Mouse (Mus musculus): ENCODE data around the gene Tnfrsf11a. TPM values are rescaled to one million over a fixed set of nuclear protein-coding genes. Genes with fewer than 3 reads are reported as not detected.
A peak's percentile ranks its signal among the peaks of the same experiment; 100 is the strongest.

Gene Tnfrsf11a
- polyA plus RNA-seq, 1 experiment from 2014 or later, result 2.6 TPM

GRCm38 (mm10) chr1:105813709-105814061 is 33.2 kb downstream of the Tnfrsf11a start:
- H3K9me3 ChIP-seq (ENCODE audit: control insufficient read depth, low read depth, low read length), result no peaks in the 10 kb centered on the region
- peak overlapping the region; percentile 24; the same call in 1 of the 2 replicates for H3K4me2 ChIP-seq (replicated peaks; ENCODE audit: low read depth, low read length)
- no peaks in the 10 kb centered on the region for H3K36me3 ChIP-seq (ENCODE audit: control insufficient read depth, insufficient read depth, low read length)
- no peak overlapping the region for H3K4me3 ChIP-seq (ENCODE audit: low read depth, low read length)
- H3K9ac ChIP-seq (replicated peaks; ENCODE audit: low read depth, low read length), result no peak overlapping the region
- H3K4me1 ChIP-seq (ENCODE audit: control insufficient read depth, insufficient read depth, low read length), result peaks cover 5% of the 10 kb centered on the region; the same call in 1 of the 2 replicates
- WGBS, result 40% methylated on average over 11 of the region's 11 CpGs
- no peaks in the 10 kb centered on the region for H3K27me3 ChIP-seq (ENCODE audit: control insufficient read depth, insufficient read depth, low read length)
- ATAC-seq (ENCODE audit: insufficient number of reproducible peaks, insufficient read depth, low FRiP score, low read depth), result peak; percentile 66; the same call in 1 of the 2 replicates
- peak overlapping the region; percentile 36; the same call in 1 of the 2 replicates for H3K27ac ChIP-seq (ENCODE audit: low read length)

GRCm38 (mm10) chr1:105814402-105815270 is 34.1 kb downstream of the Tnfrsf11a start:
- Histone ChIP-seq H3K9me3 (ENCODE audit: control insufficient read depth, low read depth, low read length) (no peaks in the 10 kb centered on the region), H3K4me1 (ENCODE audit: control insufficient read depth, insufficient read depth, low read length) (peaks cover 8% of the 10 kb centered on the region; the same call in 1 of the 2 replicates), H3K4me3 (ENCODE audit: low read depth, low read length) (no peak overlapping the region), H3K9ac (replicated peaks; ENCODE audit: low read depth, low read length) (no peak overlapping the region), H3K36me3 (ENCODE audit: control insufficient read depth, insufficient read depth, low read length) (no peaks in the 10 kb centered on the region), H3K27ac (ENCODE audit: low read length) (no peak overlapping the region; the same call in 1 of the 2 replicates), H3K27me3 (ENCODE audit: control insufficient read depth, insufficient read depth, low read length) (no peaks in the 10 kb centered on the region), H3K4me2 (replicated peaks; ENCODE audit: low read depth, low read length) (no peak overlapping the region)
- no peak for ATAC-seq (ENCODE audit: insufficient number of reproducible peaks, insufficient read depth, low FRiP score, low read depth)
- WGBS, result 51% methylated on average over 14 of the region's 14 CpGs

GRCm38 (mm10) chr1:105815310-105815709 is 34.8 kb downstream of the Tnfrsf11a start:
- H3K4me2 ChIP-seq (replicated peaks; ENCODE audit: low read depth, low read length), result no peak overlapping the region
- WGBS, result 69% methylated on average over 2 of the region's 2 CpGs

GRCm38 (mm10) chr1:105815736-105816135 is 35.2 kb downstream of the Tnfrsf11a start:
- WGBS, result 91% methylated on average over 3 of the region's 3 CpGs
- Histone ChIP-seq H3K9me3 (ENCODE audit: control insufficient read depth, low read depth, low read length) (no peaks in the 10 kb centered on the region), H3K4me1 (ENCODE audit: control insufficient read depth, insufficient read depth, low read length) (peaks cover 8% of the 10 kb centered on the region; the same call in 1 of the 2 replicates), H3K9ac (replicated peaks; ENCODE audit: low read depth, low read length) (no peak overlapping the region), H3K27ac (ENCODE audit: low read length) (no peak overlapping the region), H3K27me3 (ENCODE audit: control insufficient read depth, insufficient read depth, low read length) (no peaks in the 10 kb centered on the region), H3K4me2 (replicated peaks; ENCODE audit: low read depth, low read length) (no peak overlapping the region), H3K4me3 (ENCODE audit: low read depth, low read length) (no peak overlapping the region), H3K36me3 (ENCODE audit: control insufficient read depth, insufficient read depth, low read length) (no peaks in the 10 kb centered on the region)
- ATAC-seq (ENCODE audit: insufficient number of reproducible peaks, insufficient read depth, low FRiP score, low read depth), result no peak

More at GRCm38 (mm10) chr1:105815310-105815709, 34.8 kb downstream of the Tnfrsf11a start:
- no peaks in the 10 kb centered on the region for H3K27me3 ChIP-seq (ENCODE audit: control insufficient read depth, insufficient read depth, low read length)
- H3K9me3 ChIP-seq (ENCODE audit: control insufficient read depth, low read depth, low read length), result no peaks in the 10 kb centered on the region
- peaks cover 8% of the 10 kb centered on the region; the same call in 1 of the 2 replicates for H3K4me1 ChIP-seq (ENCODE audit: control insufficient read depth, insufficient read depth, low read length)
- ATAC-seq (ENCODE audit: insufficient number of reproducible peaks, insufficient read depth, low FRiP score, low read depth), result no peak
- H3K4me3 ChIP-seq (ENCODE audit: low read depth, low read length), result no peak overlapping the region
- no peak overlapping the region for H3K9ac ChIP-seq (replicated peaks; ENCODE audit: low read depth, low read length)
- H3K36me3 ChIP-seq (ENCODE audit: control insufficient read depth, insufficient read depth, low read length), result no peaks in the 10 kb centered on the region
- no peak overlapping the region for H3K27ac ChIP-seq (ENCODE audit: low read length)

DNA sequence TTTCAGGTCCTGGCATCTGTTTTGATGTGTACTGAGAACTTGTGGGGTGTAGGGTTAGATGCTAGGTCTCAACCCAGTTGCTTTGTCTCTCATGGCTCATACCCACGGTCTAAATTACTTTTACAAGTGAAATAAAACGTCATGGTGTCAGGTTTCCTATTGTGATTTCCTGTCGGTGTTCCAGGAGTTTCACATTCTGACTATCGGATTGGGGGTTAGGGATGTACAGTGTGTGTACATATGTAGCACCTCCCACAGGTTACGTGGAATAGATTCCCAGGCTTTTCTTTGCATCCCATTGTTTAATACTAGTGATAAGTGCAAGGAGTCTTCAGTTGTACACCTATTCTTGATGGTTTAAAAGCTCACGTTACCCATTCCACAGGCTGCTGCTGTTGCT is 38.5 kb downstream of the Tnfrsf11a start:
- H3K4me2 ChIP-seq (replicated peaks; ENCODE audit: low read depth, low read length), result no peak overlapping the region
- no peaks in the 10 kb centered on the region for H3K36me3 ChIP-seq (ENCODE audit: control insufficient read depth, insufficient read depth, low read length)
- H3K27ac ChIP-seq (ENCODE audit: low read length), result no peak overlapping the region
- H3K27me3 ChIP-seq (ENCODE audit: control insufficient read depth, insufficient read depth, low read length), result no peaks in the 10 kb centered on the region
- H3K4me3 ChIP-seq (ENCODE audit: low read depth, low read length), result no peak overlapping the region
- 27% methylated on average over 6 of the region's 6 CpGs for WGBS
- no peak overlapping the region for H3K9ac ChIP-seq (replicated peaks; ENCODE audit: low read depth, low read length)
- peaks cover 4% of the 10 kb centered on the region; the same call in 1 of the 2 replicates for H3K4me1 ChIP-seq (ENCODE audit: control insufficient read depth, insufficient read depth, low read length)
- no peak for ATAC-seq (ENCODE audit: insufficient number of reproducible peaks, insufficient read depth, low FRiP score, low read depth)
- H3K9me3 ChIP-seq (ENCODE audit: control insufficient read depth, low read depth, low read length), result no peaks in the 10 kb centered on the region

DNA sequence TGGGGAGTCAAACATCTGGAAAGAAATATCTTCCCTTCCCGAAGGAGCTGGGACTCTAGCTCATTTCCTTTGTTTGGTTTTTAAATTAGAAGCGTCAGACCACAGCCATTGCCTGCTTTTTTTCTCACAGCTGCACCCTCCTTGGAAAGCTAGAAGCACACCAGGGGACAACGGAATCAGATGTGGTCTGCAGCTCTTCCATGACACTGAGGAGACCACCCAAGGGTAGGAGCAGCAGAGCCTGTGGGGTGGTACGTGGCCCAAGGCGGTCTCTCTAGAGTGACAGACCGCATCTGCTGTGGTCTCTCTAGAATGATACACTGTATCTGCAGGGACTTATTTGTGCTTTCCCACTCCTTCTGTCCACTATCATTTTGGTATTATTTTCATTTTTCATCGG is 39.2 kb downstream of the Tnfrsf11a start:
- Histone ChIP-seq H3K4me1 (ENCODE audit: control insufficient read depth, insufficient read depth, low read length) (peaks cover 4% of the 10 kb centered on the region; the same call in 1 of the 2 replicates), H3K9me3 (ENCODE audit: control insufficient read depth, low read depth, low read length) (no peaks in the 10 kb centered on the region), H3K36me3 (ENCODE audit: control insufficient read depth, insufficient read depth, low read length) (no peaks in the 10 kb centered on the region), H3K4me3 (ENCODE audit: low read depth, low read length) (no peak overlapping the region), H3K27ac (ENCODE audit: low read length) (0 out of 2 replicates have a peak overlapping the region, but pooled peaks have one; percentile 30), H3K27me3 (ENCODE audit: control insufficient read depth, insufficient read depth, low read length) (no peaks in the 10 kb centered on the region), H3K9ac (replicated peaks; ENCODE audit: low read depth, low read length) (no peak overlapping the region), H3K4me2 (replicated peaks; ENCODE audit: low read depth, low read length) (no peak overlapping the region)
- whole genome bisulfite sequencing, result 55% methylated on average over 7 of the region's 7 CpGs
- peak; percentile 60; the same call in 1 of the 2 replicates for ATAC-seq (ENCODE audit: insufficient number of reproducible peaks, insufficient read depth, low FRiP score, low read depth)

DNA sequence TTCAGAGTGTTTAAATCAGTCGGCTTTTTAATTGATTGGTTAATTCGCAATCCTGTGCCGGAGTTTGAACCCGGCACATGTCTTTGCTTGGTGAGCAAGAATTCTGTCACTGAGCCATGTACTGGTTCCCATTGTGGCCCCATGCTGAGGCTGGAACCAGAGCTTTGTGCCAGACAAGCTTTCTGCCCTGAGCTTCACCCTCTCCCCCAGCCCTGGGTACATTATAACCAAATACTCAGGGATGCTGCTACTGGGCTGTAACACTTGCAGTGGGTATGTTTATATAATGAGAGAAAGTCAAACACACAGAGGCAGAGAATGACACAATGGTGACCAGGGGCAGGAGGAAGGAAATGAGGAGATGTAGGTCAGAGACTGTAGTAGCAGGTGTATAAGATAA is 43.8 kb downstream of the Tnfrsf11a start:
- no peaks in the 10 kb centered on the region for H3K4me1 ChIP-seq (ENCODE audit: control insufficient read depth, insufficient read depth, low read length)
- 88% methylated on average over 4 of the region's 4 CpGs for WGBS
- no peak for ATAC-seq (ENCODE audit: insufficient number of reproducible peaks, insufficient read depth, low FRiP score, low read depth)
- H3K4me2 ChIP-seq (replicated peaks; ENCODE audit: low read depth, low read length), result no peak overlapping the region
- no peak overlapping the region for H3K27ac ChIP-seq (ENCODE audit: low read length)
- H3K36me3 ChIP-seq (ENCODE audit: control insufficient read depth, insufficient read depth, low read length), result no peaks in the 10 kb centered on the region
- H3K9ac ChIP-seq (replicated peaks; ENCODE audit: low read depth, low read length), result no peak overlapping the region
- no peaks in the 10 kb centered on the region for H3K9me3 ChIP-seq (ENCODE audit: control insufficient read depth, low read depth, low read length)
- no peak overlapping the region for H3K4me3 ChIP-seq (ENCODE audit: low read depth, low read length)
- no peaks in the 10 kb centered on the region for H3K27me3 ChIP-seq (ENCODE audit: control insufficient read depth, insufficient read depth, low read length)

DNA sequence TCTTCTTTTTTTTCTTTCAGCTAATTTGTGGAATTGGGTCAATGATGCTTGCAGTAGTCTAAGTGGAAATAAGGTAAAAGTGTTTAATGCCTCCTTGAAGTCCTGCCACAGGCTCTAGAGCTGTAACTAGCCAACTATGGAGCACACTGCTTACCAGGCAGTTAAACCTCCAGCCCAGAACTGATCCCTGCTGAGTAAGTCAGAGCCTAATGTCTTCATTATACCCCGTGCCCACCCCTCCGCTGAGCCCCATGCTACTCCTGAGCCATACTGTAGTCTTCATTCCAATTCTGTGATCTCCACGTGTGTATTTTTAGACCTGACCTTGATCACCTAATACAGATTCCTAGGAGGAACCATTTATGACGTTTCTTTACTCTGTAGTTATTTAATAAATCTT is 44.5 kb downstream of the Tnfrsf11a start:
- Histone ChIP-seq H3K4me3 (ENCODE audit: low read depth, low read length) (no peak overlapping the region), H3K4me2 (replicated peaks; ENCODE audit: low read depth, low read length) (no peak overlapping the region), H3K9ac (replicated peaks; ENCODE audit: low read depth, low read length) (no peak overlapping the region), H3K9me3 (ENCODE audit: control insufficient read depth, low read depth, low read length) (no peaks in the 10 kb centered on the region), H3K36me3 (ENCODE audit: control insufficient read depth, insufficient read depth, low read length) (no peaks in the 10 kb centered on the region), H3K4me1 (ENCODE audit: control insufficient read depth, insufficient read depth, low read length) (no peaks in the 10 kb centered on the region), H3K27ac (ENCODE audit: low read length) (no peak overlapping the region), H3K27me3 (ENCODE audit: control insufficient read depth, insufficient read depth, low read length) (no peaks in the 10 kb centered on the region)
- 65% methylated on average over 4 of the region's 4 CpGs for WGBS
- no peak for ATAC-seq (ENCODE audit: insufficient number of reproducible peaks, insufficient read depth, low FRiP score, low read depth)
